Mouse (Mus musculus) urinary bladder, postnatal 14 days (tissue): ENCODE measurements at regions not wholly inside any gene's neighbourhood (a gene's known extent, or its start where the extent isn't known, plus 50 kb on each side); places are given as distances from the start of the nearest gene placed in this dataset.

ENCODE experiments used
- DNase-seq: peaks from one replicate; pipeline ENCODE4 v3.0.0; 2021; ENCODE audit warnings: low spot score

- no peak for DNase-seq
These were observed 56.9 kb downstream of the Dmrt2 start for GRCm38 (mm10) chr19:25729103-25729502.

GRCm38 (mm10) chr19:25729633-25730032 lies 57.4 kb downstream of the Dmrt2 start:
- DNase-seq: no peak

GRCm38 (mm10) chr19:25778455-25778854 lies 106.2 kb downstream of the Dmrt2 start:
- DNase-seq: no peak

GRCm38 (mm10) chr19:25779356-25779755 lies 107.1 kb downstream of the Dmrt2 start:
- peak; percentile 16 for DNase-seq

- no peak for DNase-seq
These were observed 109.1 kb downstream of the Dmrt2 start for GRCm38 (mm10) chr19:25781314-25781713.

GRCm38 (mm10) chr19:25802692-25803091 lies 130.5 kb downstream of the Dmrt2 start:
- no peak for DNase-seq

GRCm38 (mm10) chr19:25805351-25805750 lies 133.1 kb downstream of the Dmrt2 start:
- no peak for DNase-seq

GRCm38 (mm10) chr19:25813651-25814050 lies 141.4 kb downstream of the Dmrt2 start:
- DNase-seq: no peak

GRCm38 (mm10) chr19:25845158-25845557 lies 172.9 kb downstream of the Dmrt2 start:
- DNase-seq: no peak

- DNase-seq: peak; percentile 63
These were observed 184.1 kb downstream of the Dmrt2 start for GRCm38 (mm10) chr19:25856344-25856743.

GRCm38 (mm10) chr19:25863312-25863711 lies 191.1 kb downstream of the Dmrt2 start:
- no peak for DNase-seq

- no peak for DNase-seq
These were observed 234.5 kb downstream of the Dmrt2 start for GRCm38 (mm10) chr19:25906721-25907120.

GRCm38 (mm10) chr19:25922052-25922451 lies 249.8 kb downstream of the Dmrt2 start:
- DNase-seq: no peak

GRCm38 (mm10) chr19:25922806-25923205 lies 250.6 kb downstream of the Dmrt2 start:
- DNase-seq: no peak

GRCm38 (mm10) chr19:25923727-25924384 lies 251.6 kb downstream of the Dmrt2 start:
- DNase-seq: no peak

GRCm38 (mm10) chr19:25924385-25924769 lies 252.2 kb downstream of the Dmrt2 start:
- peak; percentile 16 for DNase-seq

- no peak for DNase-seq
These were observed 255.0 kb downstream of the Dmrt2 start for GRCm38 (mm10) chr19:25927220-25927619.

GRCm38 (mm10) chr19:25937343-25937742 lies 265.1 kb downstream of the Dmrt2 start:
- no peak for DNase-seq

- DNase-seq: no peak
These were observed 299.0 kb downstream of the Dmrt2 start for GRCm38 (mm10) chr19:25971210-25971609.

- DNase-seq: no peak
These were observed 303.0 kb downstream of the Dmrt2 start for GRCm38 (mm10) chr19:25975202-25975601.

GRCm38 (mm10) chr19:25980308-25980707 lies 308.1 kb downstream of the Dmrt2 start:
- no peak for DNase-seq

- DNase-seq: peak; percentile 16
These were observed 342.5 kb downstream of the Dmrt2 start for GRCm38 (mm10) chr19:26014620-26015180.

GRCm38 (mm10) chr19:26021141-26021540 lies 348.9 kb downstream of the Dmrt2 start:
- no peak for DNase-seq

GRCm38 (mm10) chr19:26026103-26026502 lies 353.9 kb downstream of the Dmrt2 start:
- DNase-seq: peak; percentile 16
